Mouse (Mus musculus) myocyte (in vitro differentiated cells): ENCODE measurements at regions not wholly inside any gene's neighbourhood (a gene's known extent, or its start where the extent isn't known, plus 50 kb on each side); places are given as distances from the start of the nearest gene placed in this dataset.
A peak's percentile ranks its signal among the peaks of the same experiment; 100 is the strongest.

Experiments used
- H3K27me3 ChIP-seq: one replicate; pipeline ENCODE4 v1.6.1; 2011; ENCODE audit not compliant: control insufficient read depth, insufficient read depth, insufficient read length
- H3K36me3 ChIP-seq: one replicate; pipeline ENCODE4 v1.6.1; 2011; ENCODE audit not compliant: control insufficient read depth, insufficient read depth
- H3K4me2 ChIP-seq: one replicate; pipeline ENCODE4 v1.6.1; 2011; ENCODE audit warnings: low read depth, control low read depth
- H3K4me3 ChIP-seq: one replicate; pipeline ENCODE4 v1.5.1; 2011; ENCODE audit warnings: mild to moderate bottlenecking, control low read depth, moderate library complexity
- H3K79me2 ChIP-seq: one replicate; pipeline ENCODE4 v1.6.1; 2011; ENCODE audit not compliant: control insufficient read depth, insufficient read depth
- H3ac ChIP-seq: one replicate; pipeline ENCODE4 v1.6.1; 2011; ENCODE audit not compliant: control insufficient read depth, insufficient read length
- CEBPB ChIP-seq: IDR thresholded peaks from 2 replicates; pipeline ENCODE4 v1.6.1; 2011; ENCODE audit warnings: mild to moderate bottlenecking, moderate library complexity; ENCODE audit not compliant: poor library complexity, insufficient read depth, severe bottlenecking
- E2F4 ChIP-seq: IDR thresholded peaks from one replicate; pipeline ENCODE4 v1.6.1; 2011; ENCODE audit warnings: mild to moderate bottlenecking, control low read depth, moderate library complexity; ENCODE audit not compliant: insufficient read depth
- MAX ChIP-seq: IDR thresholded peaks from one replicate; pipeline ENCODE4 v1.6.1; 2011; ENCODE audit warnings: low read depth, mild to moderate bottlenecking, control low read depth
- MYOD1 ChIP-seq, 3 experiments: IDR thresholded peaks; one replicate each; pipeline ENCODE4 v1.6.1; 2011; ENCODE audit warnings: control low read depth in 2 of 3, low read depth in 2 of 3, mild to moderate bottlenecking in 2 of 3, moderate library complexity in 1 of 3; ENCODE audit not compliant: insufficient read length in 2 of 3, control insufficient read depth in 1 of 3
- MYOG ChIP-seq, 3 experiments: IDR thresholded peaks; one replicate each; pipeline ENCODE4 v1.6.1; 2011; ENCODE audit warnings: control low read depth in 2 of 3, low read depth in 2 of 3, mild to moderate bottlenecking in 2 of 3; ENCODE audit not compliant: insufficient read length in 2 of 3, control insufficient read depth in 1 of 3, insufficient read depth in 1 of 3
- POLR2A ChIP-seq: IDR thresholded peaks from one replicate; pipeline ENCODE4 v1.6.1; 2011; ENCODE audit warnings: low read depth, mild to moderate bottlenecking, control low read depth, moderate library complexity; ENCODE audit not compliant: insufficient read length
- POLR2AphosphoS2 ChIP-seq: IDR thresholded peaks from one replicate; pipeline ENCODE4 v1.6.1; 2011; ENCODE audit warnings: low read depth, control low read depth; ENCODE audit not compliant: insufficient read length
- REST ChIP-seq: IDR thresholded peaks from one replicate; pipeline ENCODE4 v1.6.1; 2011; ENCODE audit warnings: mild to moderate bottlenecking, control low read depth, moderate library complexity; ENCODE audit not compliant: insufficient read depth, insufficient read length
- SRF ChIP-seq: IDR thresholded peaks from one replicate; pipeline ENCODE4 v1.6.1; 2011; ENCODE audit warnings: low read depth; ENCODE audit not compliant: control insufficient read depth, insufficient read length
- TCF12 ChIP-seq: IDR thresholded peaks from one replicate; pipeline ENCODE4 v1.6.1; 2011; ENCODE audit warnings: mild to moderate bottlenecking, control low read depth; ENCODE audit not compliant: poor library complexity, insufficient read depth, severe bottlenecking
- TCF3 ChIP-seq: IDR thresholded peaks from one replicate; pipeline ENCODE4 v1.6.1; 2011; ENCODE audit warnings: low read depth, control low read depth; ENCODE audit not compliant: insufficient read length
- USF1 ChIP-seq: IDR thresholded peaks from one replicate; pipeline ENCODE4 v1.6.1; 2011; ENCODE audit warnings: low read depth, mild to moderate bottlenecking, control low read depth, moderate library complexity

DNA sequence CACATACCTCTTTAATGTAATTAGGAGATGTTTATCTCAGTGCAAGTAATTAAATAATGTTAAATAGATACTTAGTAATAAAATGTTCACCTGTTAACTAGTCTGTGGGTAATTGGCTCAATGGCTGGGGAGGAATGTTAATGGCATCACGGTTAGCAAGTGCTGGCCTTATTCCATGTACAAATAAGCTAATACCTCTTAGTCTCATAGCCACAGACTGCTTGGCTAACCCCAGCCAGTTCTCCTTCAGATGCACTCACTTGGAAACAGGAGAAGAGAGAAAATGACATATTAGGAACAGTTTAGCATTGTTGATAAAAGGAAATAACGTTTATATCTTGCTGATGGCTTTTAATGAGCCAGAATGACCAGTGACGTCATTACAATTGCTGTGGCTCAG is 60.1 kb upstream of the Slc16a1 start:
- no peak for TF ChIP-seq MAX
- no peak for TF ChIP-seq REST
- no peak for TF ChIP-seq POLR2AphosphoS2
- TF ChIP-seq MYOD1 (IDR thresholded peaks at IDR 0.05; ENCODE audit: control insufficient read depth in 1 of 3, insufficient read length in 2 of 3, low read depth in 2 of 3) = no peak
- no peak for TF ChIP-seq MYOG (IDR thresholded peaks at IDR 0.05; ENCODE audit: control insufficient read depth in 1 of 3, insufficient read depth in 1 of 3, insufficient read length in 2 of 3, low read depth in 2 of 3)
- TF ChIP-seq POLR2A = no peak
- no peak for TF ChIP-seq USF1
- H3K4me2 ChIP-seq = no peak overlapping the region
- H3K4me3 ChIP-seq = no peak overlapping the region
- no peaks in the 10 kb centered on the region for H3K79me2 ChIP-seq
- H3K36me3 ChIP-seq = no peaks in the 10 kb centered on the region
- H3ac ChIP-seq = no peak overlapping the region
- no peaks in the 10 kb centered on the region for H3K27me3 ChIP-seq

DNA sequence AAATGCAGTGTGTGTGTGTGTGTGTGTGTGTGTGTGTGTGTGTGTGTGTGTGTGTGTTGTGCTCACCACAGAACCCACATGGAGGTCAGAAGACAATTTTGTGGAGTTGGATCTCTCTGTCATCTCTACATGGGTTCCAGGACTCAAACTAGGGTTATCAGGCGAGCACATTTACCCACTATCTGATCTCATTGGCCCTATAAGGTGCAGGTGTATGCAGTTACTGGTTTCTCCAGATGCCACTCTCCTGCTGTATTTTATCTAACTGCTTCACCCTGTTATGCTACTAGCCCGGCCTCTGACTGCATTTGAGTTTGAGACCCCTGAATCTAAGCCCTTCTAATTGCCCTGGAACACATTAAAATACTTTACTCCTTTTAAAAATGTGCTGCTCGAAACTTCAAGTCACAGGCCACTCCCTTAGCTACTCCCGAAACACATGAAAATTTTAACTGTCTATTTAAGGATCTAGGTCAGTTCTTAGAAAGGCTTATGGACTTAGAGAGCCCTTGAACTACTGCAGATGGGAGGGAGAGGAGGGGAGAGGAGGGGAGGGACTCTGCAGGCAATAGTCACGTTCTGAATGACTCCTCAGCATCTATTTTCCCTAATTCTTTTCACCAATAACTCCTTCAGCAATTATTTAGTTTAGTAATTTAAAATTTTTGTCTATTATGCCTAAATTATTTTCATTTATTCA is 61.1 kb upstream of the Slc16a1 start:
- Histone ChIP-seq H3K4me2 (no peak overlapping the region), H3K79me2 (no peaks in the 10 kb centered on the region), H3K4me3 (no peak overlapping the region), H3ac (no peak overlapping the region), H3K36me3 (no peaks in the 10 kb centered on the region), H3K27me3 (no peaks in the 10 kb centered on the region)
- TF ChIP-seq MYOG (IDR thresholded peaks at IDR 0.05; ENCODE audit: control insufficient read depth in 1 of 3, insufficient read depth in 1 of 3, insufficient read length in 2 of 3, low read depth in 2 of 3) (no peak), USF1 (no peak), REST (no peak), MYOD1 (IDR thresholded peaks at IDR 0.05; ENCODE audit: control insufficient read depth in 1 of 3, insufficient read length in 2 of 3, low read depth in 2 of 3) (no peak), POLR2AphosphoS2 (no peak), MAX (no peak), TCF3 (no peak), E2F4 (no peak), POLR2A (no peak), SRF (no peak), TCF12 (no peak)

GRCm38 (mm10) chr3:104573277-104573940 is 61.7 kb upstream of the Lrig2 start:
- Histone ChIP-seq H3K27me3 (no peaks in the 10 kb centered on the region), H3K4me3 (no peak overlapping the region), H3K4me2 (no peak overlapping the region), H3K36me3 (no peaks in the 10 kb centered on the region), H3K79me2 (no peaks in the 10 kb centered on the region), H3ac (no peak overlapping the region)
- TF ChIP-seq MYOG (IDR thresholded peaks at IDR 0.05; ENCODE audit: control insufficient read depth in 1 of 3, insufficient read depth in 1 of 3, insufficient read length in 2 of 3, low read depth in 2 of 3) (no peak), SRF (no peak), CEBPB (no peak), POLR2A (no peak), MYOD1 (IDR thresholded peaks at IDR 0.05; ENCODE audit: control insufficient read depth in 1 of 3, insufficient read length in 2 of 3, low read depth in 2 of 3) (no peak), E2F4 (no peak), POLR2AphosphoS2 (no peak), TCF3 (no peak), REST (no peak), TCF12 (no peak), MAX (no peak), USF1 (no peak)

- no peak overlapping the region for H3K4me2 ChIP-seq
Observed at GRCm38 (mm10) chr3:104571935-104572631, 60.4 kb upstream of the Lrig2 start.

DNA sequence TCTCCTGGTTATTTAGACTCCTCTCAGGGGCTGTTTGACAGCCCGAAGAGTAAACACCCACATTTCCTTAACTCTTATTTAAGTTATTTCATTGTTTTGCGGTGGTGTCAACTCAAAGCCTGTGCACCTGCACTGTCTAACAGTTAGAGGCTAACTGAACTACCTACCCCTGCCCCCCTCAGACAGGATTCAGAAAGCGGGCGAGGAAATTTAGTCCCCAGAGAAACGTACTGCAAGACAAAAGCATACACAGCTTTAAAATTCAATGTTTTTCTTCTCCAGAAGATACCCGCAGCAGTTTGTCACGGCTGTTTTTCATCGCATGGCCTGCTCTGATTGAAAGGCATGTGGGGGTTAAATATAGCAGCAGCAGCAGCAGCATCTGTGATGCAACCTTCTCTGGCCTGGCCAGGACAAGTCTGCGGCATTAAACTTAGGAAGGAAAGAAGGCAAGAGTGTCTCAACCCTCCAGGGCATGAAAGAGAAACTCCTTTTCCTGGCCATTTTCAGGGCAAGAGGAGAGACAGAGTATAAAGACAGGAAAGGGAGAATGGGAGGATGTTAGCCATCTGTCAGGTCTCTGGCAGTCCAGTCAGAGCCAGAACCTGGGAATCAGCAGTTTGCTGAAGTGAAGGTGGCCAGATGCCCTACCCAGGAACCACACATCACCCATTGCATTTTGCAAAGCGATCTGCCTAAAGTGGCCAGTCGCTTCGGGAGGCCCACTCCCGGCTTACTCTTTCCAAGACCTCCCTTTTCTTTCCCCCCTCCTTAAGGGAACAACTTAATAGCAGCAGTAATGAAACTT is 53.9 kb upstream of the Lrig2 start:
- Histone ChIP-seq H3K27me3 (no peaks in the 10 kb centered on the region), H3K79me2 (no peaks in the 10 kb centered on the region), H3K4me3 (no peak overlapping the region), H3K36me3 (no peaks in the 10 kb centered on the region), H3K4me2 (peak overlapping the region; percentile 10), H3ac (no peak overlapping the region)
- TF ChIP-seq CEBPB = peak; percentile 53; the same call in 1 of the 2 replicates
- TF ChIP-seq POLR2A = no peak

More at GRCm38 (mm10) chr3:104571935-104572631, 60.4 kb upstream of the Lrig2 start:
- Histone ChIP-seq H3K27me3 (no peaks in the 10 kb centered on the region), H3K4me3 (no peak overlapping the region), H3K79me2 (no peaks in the 10 kb centered on the region), H3ac (no peak overlapping the region), H3K36me3 (no peaks in the 10 kb centered on the region)
- no peak for TF ChIP-seq MYOD1 (IDR thresholded peaks at IDR 0.05; ENCODE audit: control insufficient read depth in 1 of 3, insufficient read length in 2 of 3, low read depth in 2 of 3)
- no peak for TF ChIP-seq REST
